Mouse (Mus musculus) intestine, embryonic 15.5 days (tissue): Measurements from ENCODE around the gene Ak1. TPM values are rescaled to one million over a fixed set of nuclear protein-coding genes. Genes with fewer than 3 reads are reported as not detected.

Source experiments
- ATAC-seq: fragments of 200-750 bp; cut with Nextera tagmentation; 2 replicates; pipeline ENCODE4 v1.8.0; 2017; ENCODE audit warnings: moderate TSS enrichment, moderate library complexity
- H3K27ac ChIP-seq: fragments of 300-500 bp; sonication (generic); 2 replicates; pipeline ENCODE4 v1.5.1; 2015; ENCODE audit warnings: mild to moderate bottlenecking, inconsistent platforms
- H3K27me3 ChIP-seq: fragments of 300-500 bp; sonication (generic); replicated peaks from 2 replicates; pipeline ENCODE4 v1.6.1; 2015; ENCODE audit warnings: inconsistent platforms
- H3K36me3 ChIP-seq: fragments of 300-500 bp; sonication (generic); 2 replicates; pipeline ENCODE4 v1.6.1; 2015; ENCODE audit warnings: inconsistent platforms
- H3K4me1 ChIP-seq: fragments of 300-500 bp; sonication (generic); replicated peaks from 2 replicates; pipeline ENCODE4 v1.6.1; 2015; ENCODE audit warnings: inconsistent platforms
- H3K4me2 ChIP-seq: fragments of 300-500 bp; sonication (generic); replicated peaks from 2 replicates; pipeline ENCODE4 v1.6.1; 2015; ENCODE audit warnings: mild to moderate bottlenecking, inconsistent platforms
- H3K4me3 ChIP-seq: fragments of 300-500 bp; sonication (generic); replicated peaks from 2 replicates; pipeline ENCODE4 v1.5.1; 2015; ENCODE audit warnings: inconsistent platforms
- H3K9ac ChIP-seq: fragments of 300-500 bp; sonication (generic); 2 replicates; pipeline ENCODE4 v1.6.1; 2015; ENCODE audit warnings: inconsistent platforms
- H3K9me3 ChIP-seq: fragments of 300-500 bp; sonication (generic); 2 replicates; pipeline ENCODE4 v1.6.1; 2016; ENCODE audit warnings: inconsistent platforms
- whole genome bisulfite sequencing: fragments of 180-500 bp; shearing (Covaris S2); methylation state at CpG from one replicate; pipeline ENCODE4 v1.1.7; 2015; 5-methylcytosine and 5-hydroxymethylcytosine counted together
- polyA plus RNA-seq: library from polyadenylated mRNA; unstranded; fragments of >200 nt; fragmentation: Nextera tagmentation; extraction: Ambion mirVana; gene quantifications from 2 replicates; pipeline ENCODE4 v1.2.1, GENCODE M21; 2015

The Ak1 gene
- polyA plus RNA-seq, 1 experiment from 2014 or later = 19.2 TPM

GRCm38 (mm10) chr2:32604631-32605030 lies 16.9 kb upstream of the Ak1 start:
- H3K36me3 ChIP-seq = no peaks in the 10 kb centered on the region
- no peak overlapping the region for H3K4me2 ChIP-seq
- H3K27me3 ChIP-seq = no peaks in the 10 kb centered on the region
- no peak overlapping the region for H3K4me3 ChIP-seq
- ATAC-seq = no peak
- no peaks in the 10 kb centered on the region for H3K9me3 ChIP-seq
- peaks cover 29% of the 10 kb centered on the region for H3K4me1 ChIP-seq
- WGBS = 47% methylated on average over 10 of the region's 10 CpGs
- no peak overlapping the region for H3K9ac ChIP-seq
- H3K27ac ChIP-seq = no peak overlapping the region

DNA sequence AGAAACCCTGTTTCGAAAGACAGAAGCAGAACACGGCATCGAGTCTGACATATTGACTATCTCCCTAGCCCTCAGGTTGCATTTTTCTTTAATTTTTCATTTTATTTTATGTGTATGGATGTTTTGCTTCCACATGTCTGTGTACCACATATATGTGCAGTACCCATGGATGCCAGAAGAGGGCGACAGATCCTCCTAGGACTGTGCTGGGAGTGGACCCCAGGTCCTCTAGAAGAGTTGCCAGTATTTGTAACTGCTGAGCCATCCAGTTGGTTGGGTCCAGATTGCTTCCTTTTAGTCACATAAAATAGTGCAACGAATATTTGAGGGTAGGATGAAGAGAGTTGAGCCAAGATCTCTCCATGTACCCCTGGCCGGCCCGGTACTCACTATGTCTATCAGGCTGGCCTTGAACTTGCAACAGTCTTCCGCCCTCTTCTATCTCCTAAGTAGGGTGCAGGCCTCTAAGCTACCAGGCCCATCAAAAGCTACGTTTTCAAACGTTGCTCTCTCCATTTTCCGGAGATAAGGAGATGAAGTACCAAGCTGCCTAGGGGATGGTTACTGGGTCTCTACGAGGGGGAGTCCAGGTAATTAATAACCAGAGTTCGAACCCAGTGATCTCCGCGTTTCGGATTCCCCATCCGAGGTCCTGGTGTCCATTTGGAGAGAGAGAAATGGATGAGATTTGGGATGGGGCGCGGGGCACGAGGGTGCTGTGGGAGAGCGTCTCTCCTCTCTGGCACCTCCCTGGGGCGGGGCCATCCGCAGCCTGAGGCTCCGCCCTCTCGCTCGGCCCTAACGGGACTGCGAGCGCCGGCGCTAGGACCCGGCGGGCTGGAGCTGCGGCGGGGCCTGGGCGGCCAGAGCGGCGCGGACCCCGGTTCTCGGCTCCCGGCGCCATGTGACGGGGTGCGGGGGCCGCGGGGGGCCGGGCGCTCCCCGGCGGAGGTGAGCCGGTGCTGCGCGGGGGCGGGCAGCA lies 15.1 kb upstream of the Ak1 start:
- H3K9me3 ChIP-seq = no peaks in the 10 kb centered on the region
- peak overlapping the region; percentile 76 for H3K4me3 ChIP-seq
- H3K9ac ChIP-seq = peak overlapping the region; percentile 61
- H3K27ac ChIP-seq = peak overlapping the region; percentile 56
- ATAC-seq = peak; percentile 75
- H3K36me3 ChIP-seq = no peaks in the 10 kb centered on the region
- no peaks in the 10 kb centered on the region for H3K27me3 ChIP-seq
- WGBS = 11% methylated on average over 53 of the region's 55 CpGs
- peak overlapping the region; percentile 87 for H3K4me2 ChIP-seq
- H3K4me1 ChIP-seq = peaks cover 29% of the 10 kb centered on the region

DNA sequence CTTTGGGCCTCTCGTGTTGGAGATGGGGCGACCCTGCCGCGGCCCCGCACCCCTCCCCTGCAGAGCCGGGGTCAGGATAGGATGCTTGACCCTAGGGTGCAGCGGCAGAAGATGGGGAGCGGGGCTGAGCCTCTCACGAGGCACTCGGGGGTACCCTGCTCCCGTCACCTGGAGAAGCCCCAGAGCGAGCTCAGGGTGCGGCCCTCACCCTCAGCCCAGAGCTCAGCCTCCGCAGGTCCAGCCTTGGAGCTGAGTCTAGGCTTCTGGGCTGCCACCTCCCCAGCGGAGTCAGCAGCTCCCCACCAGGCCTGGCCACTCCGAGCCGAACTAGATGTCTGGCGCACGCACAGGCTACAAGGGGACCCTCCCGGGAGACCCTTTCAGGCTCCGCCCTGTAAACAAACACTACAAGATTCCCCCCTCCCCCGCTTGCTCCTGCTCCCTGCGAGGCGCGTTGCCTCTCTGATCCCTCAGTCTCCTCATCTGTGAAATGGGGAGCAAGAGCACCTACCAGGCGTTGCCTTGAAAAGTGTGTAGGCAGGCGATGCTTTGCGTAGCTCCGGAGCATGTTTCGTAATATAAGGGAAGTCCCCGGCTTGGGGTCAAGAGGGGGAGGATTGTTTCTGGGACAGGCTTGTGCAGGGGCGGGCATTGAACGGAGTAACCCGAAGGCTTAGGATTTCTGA lies 14.2 kb upstream of the Ak1 start:
- WGBS = 7% methylated on average over 34 of the region's 34 CpGs
- no peaks in the 10 kb centered on the region for H3K27me3 ChIP-seq
- peak overlapping the region; percentile 76 for H3K4me3 ChIP-seq
- peaks cover 34% of the 10 kb centered on the region for H3K4me1 ChIP-seq
- peak overlapping the region; percentile 56 for H3K27ac ChIP-seq
- peak; percentile 44 for ATAC-seq
- peak overlapping the region; percentile 61 for H3K9ac ChIP-seq
- no peaks in the 10 kb centered on the region for H3K36me3 ChIP-seq
- peak overlapping the region; percentile 87 for H3K4me2 ChIP-seq
- H3K9me3 ChIP-seq = no peaks in the 10 kb centered on the region

DNA sequence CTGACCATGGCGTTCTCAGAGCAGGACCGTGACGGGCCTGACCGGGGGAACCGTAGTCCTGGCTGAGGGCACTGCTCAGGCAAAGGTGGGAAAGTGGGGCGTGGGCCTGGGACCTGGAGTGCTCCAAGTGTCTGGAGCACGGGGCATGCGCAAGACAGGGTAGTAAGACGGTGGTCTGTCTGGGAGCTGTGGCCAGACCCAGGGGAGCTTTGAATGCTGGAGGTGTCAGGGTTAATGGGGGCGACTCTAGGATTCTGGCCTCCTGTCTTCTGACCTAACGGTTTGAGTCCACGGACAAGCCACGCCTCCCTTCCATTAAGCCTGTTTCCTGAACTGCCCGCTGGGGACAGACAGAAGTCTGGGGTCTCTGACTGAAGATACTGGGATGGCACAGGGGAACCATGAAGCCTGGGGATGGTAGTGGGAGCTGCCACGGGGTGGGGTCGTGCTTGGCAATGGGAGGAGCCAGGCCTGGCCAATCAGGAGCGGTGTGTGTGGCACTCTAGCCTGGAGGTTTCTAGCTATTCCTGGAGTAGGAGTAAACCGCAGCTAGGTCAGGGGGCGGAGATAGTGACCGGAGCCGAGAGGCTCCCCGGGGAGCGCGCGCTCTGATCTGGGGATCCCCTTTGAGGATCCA lies 13.3 kb upstream of the Ak1 start:
- Histone ChIP-seq H3K9me3 (no peaks in the 10 kb centered on the region), H3K9ac (peak overlapping the region; percentile 47), H3K4me1 (peaks cover 33% of the 10 kb centered on the region)

DNA sequence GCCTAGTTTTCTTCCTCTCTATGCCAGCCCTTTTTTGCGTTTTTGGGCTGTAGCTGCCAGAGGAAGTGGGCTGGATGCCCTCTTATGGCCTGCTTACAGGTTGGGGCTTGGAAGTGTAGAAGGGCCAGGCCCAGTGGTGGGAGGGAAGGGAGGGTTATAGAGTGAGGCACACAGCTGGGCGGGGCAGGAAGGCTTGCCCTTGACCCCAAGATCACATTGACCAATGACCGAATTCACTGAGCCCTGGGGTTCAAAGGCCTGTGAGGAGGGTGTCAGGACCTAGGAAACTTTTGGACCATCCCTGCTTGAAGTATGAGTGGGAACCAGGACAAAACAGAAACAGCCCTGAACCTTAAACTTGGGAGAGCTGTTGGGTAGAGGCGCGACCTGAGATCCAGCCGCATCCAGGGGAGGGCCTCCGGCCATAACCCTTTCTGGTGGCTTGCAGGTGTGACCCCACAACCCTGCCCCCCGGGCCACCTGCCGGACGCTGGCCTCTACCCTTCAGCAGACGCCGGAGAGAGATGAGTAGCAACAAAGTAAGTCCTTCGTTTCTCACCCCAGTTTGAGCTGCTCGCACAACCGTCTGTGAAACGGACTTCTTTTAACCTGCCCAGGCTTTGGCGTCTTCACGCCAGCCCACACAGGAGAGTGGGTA lies 12.7 kb upstream of the Ak1 start:
- peak overlapping the region; percentile 56; the same call in 1 of the 2 replicates for H3K27ac ChIP-seq
- peak overlapping the region; percentile 47 for H3K9ac ChIP-seq
- H3K9me3 ChIP-seq = no peaks in the 10 kb centered on the region
- H3K4me2 ChIP-seq = peak overlapping the region; percentile 87
- H3K36me3 ChIP-seq = no peaks in the 10 kb centered on the region
- H3K27me3 ChIP-seq = no peaks in the 10 kb centered on the region
- 52% methylated on average over 18 of the region's 18 CpGs for WGBS
- peak; percentile 13; the same call in 1 of the 2 replicates for ATAC-seq
- H3K4me3 ChIP-seq = peak overlapping the region; percentile 76
- peaks cover 33% of the 10 kb centered on the region for H3K4me1 ChIP-seq

More for the DNA sequence above, 13.3 kb upstream of the Ak1 start:
- H3K4me3 ChIP-seq = peak overlapping the region; percentile 76
- peak; percentile 54 for ATAC-seq
- no peaks in the 10 kb centered on the region for H3K27me3 ChIP-seq
- WGBS = 8% methylated on average over 25 of the region's 25 CpGs
- peak overlapping the region; percentile 56 for H3K27ac ChIP-seq
- H3K4me2 ChIP-seq = peak overlapping the region; percentile 87
- no peaks in the 10 kb centered on the region for H3K36me3 ChIP-seq

GRCm38 (mm10) chr2:32610610-32611229 lies 10.8 kb upstream of the Ak1 start:
- Histone ChIP-seq H3K36me3 (peaks cover 4% of the 10 kb centered on the region), H3K9ac (0 out of 2 replicates have a peak overlapping the region, but pooled peaks have one; percentile 6), H3K4me1 (peaks cover 33% of the 10 kb centered on the region), H3K27me3 (no peaks in the 10 kb centered on the region), H3K9me3 (no peaks in the 10 kb centered on the region), H3K4me3 (peak overlapping the region; percentile 34), H3K27ac (no peak overlapping the region), H3K4me2 (peak overlapping the region; percentile 66)
- WGBS = 12% methylated on average over 23 of the region's 23 CpGs
- ATAC-seq = no peak; the same call in 1 of the 2 replicates

DNA sequence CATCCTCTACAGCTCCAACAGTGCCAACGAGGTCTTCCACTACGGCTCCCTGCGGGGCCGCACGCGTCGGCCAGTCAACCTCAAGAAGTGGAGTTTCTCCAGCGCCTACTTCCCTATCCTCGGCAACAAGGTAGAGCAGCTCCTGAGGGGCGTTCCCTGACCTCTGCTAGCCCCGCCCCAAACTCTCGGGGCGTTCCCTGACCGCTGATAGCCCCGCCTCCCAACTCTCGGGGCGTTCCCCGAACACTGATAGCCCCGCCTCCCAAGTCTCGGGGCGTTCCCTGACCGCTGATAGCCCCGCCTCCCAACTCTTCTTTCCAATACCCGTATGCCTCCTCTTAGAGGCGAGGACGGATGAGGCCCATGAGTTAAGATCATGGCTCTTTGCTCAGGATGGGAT lies 9.3 kb upstream of the Ak1 start:
- Histone ChIP-seq H3K4me3 (no peak overlapping the region), H3K4me2 (no peak overlapping the region), H3K9me3 (no peaks in the 10 kb centered on the region), H3K27ac (no peak overlapping the region), H3K27me3 (no peaks in the 10 kb centered on the region), H3K36me3 (peaks cover 4% of the 10 kb centered on the region), H3K9ac (no peak overlapping the region), H3K4me1 (peaks cover 32% of the 10 kb centered on the region)
- no peak for ATAC-seq
- WGBS = 74% methylated on average over 26 of the region's 26 CpGs

DNA sequence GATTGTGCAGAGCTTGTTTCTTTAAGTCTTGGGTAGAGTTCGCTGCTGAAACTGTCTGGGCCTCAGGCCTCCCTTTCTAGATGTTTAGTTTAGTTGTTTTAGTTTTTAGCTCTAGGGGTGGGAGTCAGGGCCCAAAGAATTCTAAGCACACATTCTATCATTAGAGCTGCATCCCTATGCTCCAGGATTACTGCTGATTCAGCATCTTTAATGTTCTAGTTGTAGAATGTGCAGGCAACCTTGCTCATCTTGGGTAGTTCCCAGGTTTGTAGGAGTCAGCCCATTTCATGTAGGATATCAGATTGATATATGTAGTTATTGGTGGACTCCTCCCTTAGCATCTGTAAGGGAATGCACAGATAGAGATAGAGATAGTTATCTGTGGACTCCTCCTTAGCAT lies 4.4 kb upstream of the Ak1 start:
- H3K9ac ChIP-seq = no peak overlapping the region

DNA sequence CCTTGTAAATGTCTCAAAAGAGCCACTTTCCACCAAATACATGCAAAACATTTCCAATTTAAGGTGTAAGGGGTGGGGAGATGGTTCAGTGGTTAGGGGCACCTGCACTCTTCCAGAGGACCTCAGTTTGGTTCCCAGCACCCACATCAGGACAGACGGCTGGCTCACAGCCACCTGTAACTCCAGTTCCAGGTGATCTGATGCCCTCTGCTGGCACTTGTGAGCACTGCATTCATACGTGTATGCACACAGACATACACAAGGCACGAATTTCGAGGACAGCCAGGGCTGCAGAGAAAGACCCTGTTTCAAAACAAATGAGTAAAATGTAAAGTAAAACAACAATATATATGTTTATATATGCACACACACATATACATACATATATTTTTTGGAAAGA lies 4.0 kb upstream of the Ak1 start:
- no peak for ATAC-seq
- Histone ChIP-seq H3K9me3 (no peaks in the 10 kb centered on the region), H3K27me3 (no peaks in the 10 kb centered on the region), H3K27ac (no peak overlapping the region), H3K9ac (no peak overlapping the region), H3K36me3 (peaks cover 4% of the 10 kb centered on the region), H3K4me2 (no peak overlapping the region), H3K4me1 (peaks cover 30% of the 10 kb centered on the region), H3K4me3 (no peak overlapping the region)
- 94% methylated on average over 4 of the region's 4 CpGs for WGBS

More for the DNA sequence above, 4.4 kb upstream of the Ak1 start:
- no peaks in the 10 kb centered on the region for H3K9me3 ChIP-seq
- no peak for ATAC-seq
- H3K4me1 ChIP-seq = peaks cover 31% of the 10 kb centered on the region
- no peak overlapping the region for H3K27ac ChIP-seq
- H3K27me3 ChIP-seq = no peaks in the 10 kb centered on the region
- peaks cover 4% of the 10 kb centered on the region for H3K36me3 ChIP-seq
- H3K4me3 ChIP-seq = no peak overlapping the region
- 92% methylated on average over 1 of the region's 1 CpGs for WGBS
- no peak overlapping the region for H3K4me2 ChIP-seq

GRCm38 (mm10) chr2:32618051-32618450 lies 3.5 kb upstream of the Ak1 start:
- no peak overlapping the region for H3K27ac ChIP-seq
- H3K4me3 ChIP-seq = no peak overlapping the region
- no peak overlapping the region for H3K4me2 ChIP-seq
- H3K27me3 ChIP-seq = no peaks in the 10 kb centered on the region
- no peak overlapping the region for H3K9ac ChIP-seq
- peaks cover 4% of the 10 kb centered on the region for H3K36me3 ChIP-seq
- no peak for ATAC-seq
- peaks cover 30% of the 10 kb centered on the region for H3K4me1 ChIP-seq
- H3K9me3 ChIP-seq = no peaks in the 10 kb centered on the region
- WGBS = 79% methylated on average over 9 of the region's 9 CpGs

GRCm38 (mm10) chr2:32620682-32621516 lies 659 bp upstream of the Ak1 start:
- H3K27me3 ChIP-seq = no peaks in the 10 kb centered on the region
- H3K9ac ChIP-seq = peak overlapping the region; percentile 31
- ATAC-seq = peak; percentile 85
- H3K4me1 ChIP-seq = peaks cover 46% of the 10 kb centered on the region
- peak overlapping the region; percentile 91 for H3K27ac ChIP-seq
- H3K4me2 ChIP-seq = peak overlapping the region; percentile 43
- 16% methylated on average over 4 of the region's 4 CpGs for WGBS
- no peaks in the 10 kb centered on the region for H3K9me3 ChIP-seq
- no peak overlapping the region for H3K4me3 ChIP-seq
- no peaks in the 10 kb centered on the region; the same call in 1 of the 2 replicates for H3K36me3 ChIP-seq
